Mouse (Mus musculus) megakaryocyte, embryonic 14.5 days (primary cell): Measurements from ENCODE around the gene Zfp523.

Source experiments
- FLI1 ChIP-seq: IDR thresholded peaks from 2 replicates; pipeline ENCODE4 v1.6.1; 2012; ENCODE audit warnings: low read length, inconsistent platforms, mixed read lengths
- GATA1 ChIP-seq: IDR thresholded peaks from 3 replicates; pipeline ENCODE4 v1.6.1; 2012; ENCODE audit warnings: mixed read lengths, low read length, inconsistent platforms, borderline replicate concordance

DNA sequence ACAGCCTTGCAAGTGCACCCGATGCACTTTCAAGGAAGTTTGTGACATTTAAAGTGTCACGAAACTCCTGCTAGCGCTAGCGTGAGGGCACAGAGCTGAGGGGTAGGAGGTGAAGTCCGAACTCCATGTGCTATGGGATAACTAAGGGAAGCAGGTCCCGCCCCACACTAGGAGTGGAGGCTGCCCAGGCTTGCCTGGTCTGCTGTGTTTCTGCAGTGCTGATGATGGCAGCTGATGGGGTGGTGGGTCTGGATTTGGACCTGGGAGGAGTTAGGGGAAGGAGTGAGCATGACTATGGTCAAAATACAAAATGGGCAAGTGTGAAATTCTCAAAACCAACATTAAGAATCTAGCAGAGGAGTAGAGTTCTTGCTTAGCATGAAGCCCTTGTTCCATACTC, 53.6 kb downstream of the Zfp523 start:
- TF ChIP-seq GATA1 (no peak), FLI1 (no peak)
